Mouse (Mus musculus) T-helper 1 cell (primary cell): ENCODE data around the gene Rab3gap2.

ENCODE experiments used
- in situ Hi-C: fragments of 300-600 bp; cut with MboI, MseI; formaldehyde crosslinking; loops from one replicate; pipeline ENCODE4 v1.15.1; 2025; ENCODE audit warnings: high pct_unique_total_duplicates

The Rab3gap2 gene

GRCm38 (mm10) chr1:185203909-185204661 is at the start of gene Rab3gap2:
Gene Rab3gap2, plus strand, starts transcription at chr1:185204117.
- in situ Hi-C loops: loop anchor here (5.0 kb wide), 1 partner anchor 357 kb away; the partner anchor contains the start of gene Marc2

GRCm38 (mm10) chr1:185173641-185174040 is 30.3 kb upstream of the Rab3gap2 start:
- in situ Hi-C loops: no loop called here

- in situ Hi-C loops: no loop called here
Observed at GRCm38 (mm10) chr1:185177860-185178259, 26.1 kb upstream of the Rab3gap2 start.

GRCm38 (mm10) chr1:185183591-185184330 is 20.2 kb upstream of the Rab3gap2 start:
- in situ Hi-C loops: no loop called here

GRCm38 (mm10) chr1:185185556-185185955 is 18.4 kb upstream of the Rab3gap2 start:
- in situ Hi-C loops: no loop called here

GRCm38 (mm10) chr1:185187135-185187785 is 16.7 kb upstream of the Rab3gap2 start:
- in situ Hi-C loops: no loop called here

GRCm38 (mm10) chr1:185189901-185190300 is 14.0 kb upstream of the Rab3gap2 start:
- in situ Hi-C loops: loop anchor here (10.0 kb wide), 1 partner anchor 275 kb away; no protein-coding TSS in a partner anchor

GRCm38 (mm10) chr1:185192087-185192486 is 11.8 kb upstream of the Rab3gap2 start:
- in situ Hi-C loops: loop anchor here (10.0 kb wide), 1 partner anchor 277 kb away; no protein-coding TSS in a partner anchor

GRCm38 (mm10) chr1:185193509-185193908 is 10.4 kb upstream of the Rab3gap2 start:
- in situ Hi-C loops: loop anchor here (10.0 kb wide), 1 partner anchor 279 kb away; no protein-coding TSS in a partner anchor

GRCm38 (mm10) chr1:185196323-185196722 is 7.6 kb upstream of the Rab3gap2 start:
- in situ Hi-C loops: loop anchor here (10.0 kb wide), 1 partner anchor 282 kb away; no protein-coding TSS in a partner anchor

GRCm38 (mm10) chr1:185200571-185201395 is 3.1 kb upstream of the Rab3gap2 start:
- in situ Hi-C loops: loop anchor here (5.0 kb wide), 1 partner anchor 353 kb away; the partner anchor contains the start of gene Marc2

- in situ Hi-C loops: loop anchor here (5.0 kb wide), 1 partner anchor 355 kb away; the partner anchor contains the start of gene Marc2
Observed at GRCm38 (mm10) chr1:185201994-185202393, 1.9 kb upstream of the Rab3gap2 start.

- in situ Hi-C loops: loop anchor here (5.0 kb wide), 1 partner anchor 356 kb away; the partner anchor contains the start of gene Marc2
Observed at GRCm38 (mm10) chr1:185203196-185203908, 565 bp upstream of the Rab3gap2 start.

GRCm38 (mm10) chr1:185205090-185205489 is 1.2 kb downstream of the Rab3gap2 start:
- in situ Hi-C loops: no loop called here

GRCm38 (mm10) chr1:185207851-185208595 is 4.1 kb downstream of the Rab3gap2 start:
- in situ Hi-C loops: no loop called here

GRCm38 (mm10) chr1:185208766-185209165 is 4.8 kb downstream of the Rab3gap2 start:
- in situ Hi-C loops: no loop called here

- in situ Hi-C loops: loop anchor here (10.0 kb wide), 1 partner anchor 1895 kb away; no protein-coding TSS in a partner anchor
Observed at GRCm38 (mm10) chr1:185209641-185210176, 5.8 kb downstream of the Rab3gap2 start.

- in situ Hi-C loops: loop anchor here (10.0 kb wide), 1 partner anchor 1902 kb away; no protein-coding TSS in a partner anchor
Observed at GRCm38 (mm10) chr1:185216360-185216759, 12.4 kb downstream of the Rab3gap2 start.

- in situ Hi-C loops: loop anchor here (10.0 kb wide), 1 partner anchor 1902 kb away; no protein-coding TSS in a partner anchor
Observed at GRCm38 (mm10) chr1:185216762-185217161, 12.8 kb downstream of the Rab3gap2 start.
